Mouse (Mus musculus) embryo, embryonic 10.5 days (tissue): Measurements from ENCODE around the gene Me1.

Source experiments
- DNase-seq: peaks from one replicate; pipeline ENCODE4 v3.0.0-alpha.2; 2015; ENCODE audit warnings: low spot score

The Me1 gene

GRCm38 (mm10) chr9:86707431-86707830, 11.7 kb upstream of the Me1 start:
- no peak for DNase-seq

- no peak for DNase-seq
Measured at GRCm38 (mm10) chr9:86701844-86702243, 6.1 kb upstream of the Me1 start.

- no peak for DNase-seq
Measured at GRCm38 (mm10) chr9:86701264-86701663, 5.5 kb upstream of the Me1 start.

DNA sequence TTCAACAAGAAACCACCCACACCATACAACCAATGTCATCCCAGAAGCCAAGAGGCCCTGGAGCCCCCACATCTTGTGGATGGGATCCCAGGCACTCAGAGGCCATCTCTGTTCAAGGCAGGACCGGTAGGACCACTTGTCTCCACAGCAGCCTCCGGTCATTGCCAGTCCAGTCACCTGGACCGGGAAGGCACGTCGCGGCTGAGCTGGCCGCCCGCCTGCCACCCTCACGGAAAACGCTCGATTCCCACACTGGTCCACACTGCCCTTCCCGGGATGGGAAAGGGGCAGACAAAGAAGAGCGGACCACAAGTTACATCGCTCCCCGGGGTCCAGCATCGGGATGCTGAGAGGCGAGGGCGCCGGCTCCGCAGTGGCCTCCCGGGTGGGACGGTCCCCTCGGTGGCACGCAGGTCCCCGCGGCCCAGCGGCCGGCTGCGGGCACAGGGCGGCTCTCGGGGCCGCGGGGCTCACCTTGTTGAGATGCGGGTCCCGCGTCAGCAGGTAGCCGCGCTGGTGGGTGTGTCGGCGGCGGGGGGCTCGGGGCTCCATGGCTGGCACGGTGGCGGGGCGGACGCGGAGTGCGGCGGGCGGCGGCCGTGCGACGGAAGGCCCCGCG, 445 bp downstream of the Me1 start:
- peak; percentile 48 for DNase-seq

DNA sequence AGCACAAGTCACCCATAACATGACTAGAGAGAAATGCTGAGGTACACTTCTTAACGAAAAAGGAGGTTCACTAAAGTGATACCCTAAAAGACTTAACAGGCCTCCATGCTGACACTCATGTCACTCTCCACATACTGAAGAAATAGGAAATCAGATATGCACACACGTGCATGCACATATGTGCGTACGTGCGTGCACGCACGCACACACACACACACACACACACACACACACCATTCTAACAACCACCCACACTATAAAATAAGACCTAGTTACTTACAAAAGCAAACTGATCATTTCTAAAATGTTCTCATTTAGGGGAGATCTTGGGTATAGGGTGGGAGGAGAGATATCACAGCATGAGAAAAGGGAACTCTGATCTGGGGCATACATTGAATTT, 1.1 kb downstream of the Me1 start:
- no peak for DNase-seq

DNA sequence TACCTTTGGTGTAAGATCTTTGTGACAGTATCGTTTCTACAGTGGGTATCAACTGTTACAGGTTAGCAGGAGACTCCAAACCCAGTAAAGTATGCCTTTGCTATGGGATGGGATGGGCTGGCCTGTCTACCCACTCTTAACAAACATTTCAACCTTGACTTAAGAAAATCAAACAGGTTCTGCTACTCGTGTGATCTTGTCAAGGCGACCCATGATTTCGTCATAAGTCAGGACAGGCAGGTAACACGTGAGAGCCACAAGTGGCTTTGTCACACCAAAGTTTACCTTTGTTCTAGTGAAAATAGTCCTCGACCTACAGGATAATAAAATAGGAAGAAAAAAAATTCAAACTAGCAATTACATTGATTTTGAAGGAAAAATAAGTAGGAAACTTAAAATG, 1.8 kb downstream of the Me1 start:
- DNase-seq: no peak

- DNase-seq: no peak
Measured at GRCm38 (mm10) chr9:86692676-86693075, 3.1 kb downstream of the Me1 start.

DNA sequence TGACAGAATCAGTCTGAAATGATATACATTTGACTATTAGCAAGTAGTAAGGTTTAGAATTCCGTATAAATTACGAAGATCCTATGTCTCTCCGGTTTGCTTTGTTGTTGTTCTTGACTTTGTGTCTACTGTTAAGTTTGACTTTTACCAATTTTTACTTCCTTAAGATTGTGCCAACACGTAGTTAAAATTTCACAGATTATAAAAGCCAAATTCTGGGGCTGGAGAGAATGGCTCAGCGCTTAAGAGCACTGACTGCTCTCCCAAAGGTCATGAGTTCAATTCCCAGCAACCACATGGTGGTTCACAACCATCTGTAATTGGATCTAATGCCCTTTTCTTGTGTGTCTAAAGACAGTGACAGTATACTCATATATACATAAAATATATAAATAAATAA, 3.5 kb downstream of the Me1 start:
- no peak for DNase-seq

DNA sequence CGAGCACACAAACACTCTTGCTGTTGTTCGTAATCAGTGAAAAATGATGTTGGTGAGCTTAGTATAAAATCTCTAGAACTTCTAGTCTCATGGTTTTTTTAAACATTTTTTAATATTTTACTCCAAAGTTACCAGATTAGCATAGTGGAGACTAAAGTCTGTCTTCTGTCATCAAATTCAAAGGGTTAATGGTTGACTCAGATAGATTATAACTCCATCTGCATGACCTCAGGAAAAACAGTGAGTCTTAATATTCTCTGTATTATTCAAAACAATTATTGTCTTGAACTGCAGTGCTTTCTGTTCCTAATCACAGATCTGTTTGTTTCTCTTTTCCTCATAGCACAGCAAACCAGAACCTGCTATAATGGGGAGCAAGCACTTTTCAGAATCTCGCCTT, 4.7 kb downstream of the Me1 start:
- no peak for DNase-seq

DNA sequence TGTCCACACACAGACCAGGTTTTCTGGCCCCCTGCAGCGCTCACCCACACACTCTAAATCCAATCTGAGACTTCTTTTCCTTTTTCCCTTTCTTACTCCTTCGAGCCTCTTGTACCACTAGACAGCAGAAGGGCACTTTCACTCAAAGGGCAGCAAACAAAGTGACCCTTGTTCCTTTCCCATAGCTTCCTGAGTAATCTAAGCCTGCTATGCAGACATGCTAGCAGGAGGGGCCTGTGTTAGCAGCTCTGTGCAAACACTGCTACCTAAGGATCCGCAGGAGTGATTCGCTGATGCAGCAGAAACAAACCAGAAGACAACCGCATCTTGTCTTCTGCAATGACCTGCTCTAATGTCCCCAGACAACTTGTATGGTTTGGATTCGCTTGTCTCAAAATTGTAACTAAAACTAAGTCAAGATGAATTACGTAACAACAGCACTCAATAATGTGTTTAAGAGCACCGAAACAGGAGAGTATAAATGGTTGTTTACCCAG, 12.0 kb downstream of the Me1 start:
- peak; percentile 50 for DNase-seq

GRCm38 (mm10) chr9:86682844-86683243, 12.9 kb downstream of the Me1 start:
- peak; percentile 32 for DNase-seq

- DNase-seq: no peak
Measured at GRCm38 (mm10) chr9:86682278-86682677, 13.5 kb downstream of the Me1 start.

- DNase-seq: no peak
Measured at GRCm38 (mm10) chr9:86680431-86680830, 15.3 kb downstream of the Me1 start.

DNA sequence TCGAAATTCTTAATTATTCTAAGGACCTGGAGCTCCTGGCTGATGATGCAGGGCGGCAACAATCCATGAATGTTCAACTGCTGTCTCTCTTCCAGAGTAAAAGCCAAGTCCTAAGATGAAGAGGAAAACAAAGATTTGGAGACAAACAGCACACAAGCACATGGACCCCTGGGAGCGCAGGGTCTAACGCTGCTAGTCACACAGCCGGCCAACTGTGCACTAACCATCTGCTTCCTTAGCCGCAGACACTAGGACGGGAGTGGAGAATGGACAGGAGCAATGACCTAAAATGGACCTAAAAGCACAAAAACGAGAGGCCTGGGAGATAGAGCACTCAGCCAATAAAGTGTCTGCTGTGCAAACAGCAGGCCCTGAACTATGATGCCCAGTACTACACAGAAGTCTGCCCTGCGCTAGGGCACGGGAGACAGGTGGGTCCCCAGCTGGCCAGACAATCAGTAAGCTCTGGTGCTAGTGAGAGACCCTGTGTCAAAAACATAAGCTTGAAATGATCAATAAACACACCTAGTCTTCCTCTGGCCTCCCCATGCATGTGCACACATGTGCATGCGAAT, 15.8 kb downstream of the Me1 start:
- DNase-seq: no peak

DNA sequence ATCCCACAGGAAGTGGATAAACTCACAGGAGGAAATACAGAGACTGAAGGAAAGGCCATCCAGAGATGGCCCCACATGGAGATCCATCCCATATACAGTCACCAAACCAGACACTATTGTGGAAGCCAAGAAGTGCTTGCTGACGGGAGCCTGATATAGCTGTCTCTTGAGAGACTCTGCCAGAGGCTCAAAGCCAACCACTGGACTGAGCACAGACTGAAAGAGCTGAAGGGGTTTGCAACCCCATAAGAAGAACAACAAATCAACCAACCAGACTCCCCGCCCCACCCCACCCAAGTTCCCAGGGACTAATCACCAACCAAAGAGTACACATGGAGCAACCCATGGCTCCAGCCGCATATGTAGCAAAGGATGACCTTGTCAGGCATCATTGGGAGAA, 19.5 kb downstream of the Me1 start:
- DNase-seq: no peak

GRCm38 (mm10) chr9:86675426-86675825, 20.3 kb downstream of the Me1 start:
- no peak for DNase-seq

GRCm38 (mm10) chr9:86672907-86673472, 22.8 kb downstream of the Me1 start:
- DNase-seq: no peak

DNA sequence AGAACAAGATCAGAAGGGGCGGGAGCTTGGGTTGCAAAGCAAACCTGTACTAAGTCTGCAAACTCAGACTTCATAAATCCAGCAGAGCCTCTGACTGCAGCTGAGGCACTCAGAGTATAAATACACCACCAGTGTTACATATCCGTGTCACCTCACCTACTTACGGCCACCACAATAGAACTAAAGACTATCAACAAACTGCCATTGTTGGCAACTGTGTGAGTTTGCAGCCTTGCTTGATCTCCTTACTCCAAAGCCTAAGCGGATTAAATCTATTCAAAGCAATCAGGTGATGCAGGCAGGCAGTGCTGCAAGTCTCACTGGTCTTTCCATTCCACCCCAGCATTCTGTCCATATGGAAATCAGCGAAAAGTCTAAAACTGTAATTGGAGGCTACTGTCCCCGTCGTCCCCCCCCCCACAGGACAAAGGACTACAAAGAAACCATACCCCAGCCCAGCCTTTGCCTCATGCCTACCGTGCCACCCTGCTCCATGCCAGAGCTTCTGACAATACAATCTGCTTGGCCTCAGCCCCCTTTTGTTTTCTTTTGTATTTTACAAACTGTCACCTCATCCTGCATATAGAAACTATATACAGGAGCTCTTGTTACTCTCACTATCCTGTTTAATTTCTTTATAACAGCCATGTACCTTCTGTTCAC, 27.0 kb downstream of the Me1 start:
- no peak for DNase-seq

- DNase-seq: no peak
Measured at GRCm38 (mm10) chr9:86667138-86667750, 28.5 kb downstream of the Me1 start.

GRCm38 (mm10) chr9:86661679-86662078, 34.1 kb downstream of the Me1 start:
- peak; percentile 38 for DNase-seq

DNA sequence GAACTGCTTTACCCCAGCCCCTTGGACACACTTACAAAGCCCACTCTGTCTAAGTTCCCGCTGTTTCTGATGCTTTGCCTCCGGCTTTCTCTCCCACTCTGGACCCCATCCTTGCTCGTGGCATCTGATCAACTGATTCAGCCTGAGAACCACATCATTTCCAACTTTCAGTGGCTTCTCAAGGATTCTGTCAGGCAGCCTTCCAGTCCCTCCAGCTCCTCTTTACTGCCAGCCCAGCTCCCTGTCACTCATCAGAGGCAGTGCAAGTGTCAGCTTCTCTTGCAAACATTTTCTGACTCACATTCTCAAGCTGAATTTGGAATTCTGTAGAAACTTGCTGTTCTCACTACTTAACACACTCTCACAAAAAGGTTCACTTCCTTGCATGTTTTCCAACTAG, 34.5 kb downstream of the Me1 start:
- DNase-seq: no peak

- no peak for DNase-seq
Measured at GRCm38 (mm10) chr9:86660327-86660726, 35.4 kb downstream of the Me1 start.

DNA sequence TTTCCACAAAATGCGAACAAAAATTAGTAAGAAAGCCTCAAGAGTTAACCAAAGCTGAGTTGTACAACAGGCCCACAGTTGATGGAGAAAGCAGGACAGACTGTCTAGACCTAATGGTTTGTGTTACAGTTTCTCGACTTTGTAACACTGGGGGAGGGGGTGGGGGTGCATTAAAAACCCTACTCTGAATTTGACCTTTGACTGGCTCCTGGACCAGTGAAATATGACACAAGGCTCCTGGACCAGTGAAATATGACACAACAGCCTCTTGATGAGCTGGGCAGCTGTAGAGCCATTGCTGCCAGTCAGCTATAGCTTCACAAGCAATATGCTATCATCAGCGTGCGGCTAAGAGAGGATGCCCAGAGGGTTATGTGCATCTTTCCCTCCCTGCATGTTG, 37.4 kb downstream of the Me1 start:
- DNase-seq: peak; percentile 57
